Mouse (Mus musculus): ENCODE results near the gene Il12rb2.

DNA sequence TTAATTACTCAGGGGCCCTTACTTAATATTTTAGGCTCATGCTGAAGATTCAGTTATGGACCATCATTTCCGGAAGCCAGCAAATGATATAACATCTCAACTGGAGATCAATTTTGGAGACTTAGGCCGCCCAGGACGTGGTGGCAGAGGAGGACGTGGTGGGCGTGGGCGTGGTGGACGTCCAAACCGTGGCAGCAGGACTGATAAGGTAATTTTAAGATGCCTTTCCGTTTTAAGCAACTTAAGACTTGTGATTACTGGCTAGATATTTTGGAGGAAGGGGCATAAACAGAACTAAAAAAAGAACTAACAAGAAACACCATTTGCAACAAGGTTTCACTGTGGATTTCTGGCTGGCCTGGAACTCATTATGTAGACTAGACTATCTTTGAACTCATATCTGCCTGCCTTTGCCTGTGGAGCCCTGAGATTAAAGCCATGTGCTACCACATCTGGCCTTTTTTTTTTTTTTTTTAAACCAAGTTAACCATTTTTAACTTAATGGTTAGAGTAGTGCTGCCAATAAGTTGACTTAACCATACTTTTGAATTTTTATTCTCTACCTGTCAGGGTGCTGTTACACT lies 94.3 kb downstream of the Il12rb2 start:
- no peak for TF ChIP-seq CTCF (IDR thresholded peaks at IDR 0.05; ENCODE audit: low read depth, low read length)
- no peak for TF ChIP-seq POLR2A (IDR thresholded peaks at IDR 0.05; ENCODE audit: insufficient read depth, low read length)

All from ES-Bruce4 (cell line).